Mouse (Mus musculus): ENCODE data around the gene Tekt1.

GRCm38 (mm10) chr11:72308982-72309381 lies 53.3 kb downstream of the Tekt1 start:
- TF ChIP-seq POLR2A (IDR thresholded peaks at IDR 0.05; ENCODE audit: low read depth, low read length) (no peak), CTCF (IDR thresholded peaks at IDR 0.05; ENCODE audit: extremely low read depth, insufficient read length, insufficient replicate concordance, low read depth, low read length) (no peak)
